Mouse (Mus musculus): ENCODE measurements around the gene Cpm. TPM values are rescaled to one million over a fixed set of nuclear protein-coding genes. Genes with fewer than 3 reads are reported as not detected.

The Cpm gene
- total RNA-seq, 4 experiments from 2014 or later = 1.3 to 2.2 (median 1.5) TPM

DNA sequence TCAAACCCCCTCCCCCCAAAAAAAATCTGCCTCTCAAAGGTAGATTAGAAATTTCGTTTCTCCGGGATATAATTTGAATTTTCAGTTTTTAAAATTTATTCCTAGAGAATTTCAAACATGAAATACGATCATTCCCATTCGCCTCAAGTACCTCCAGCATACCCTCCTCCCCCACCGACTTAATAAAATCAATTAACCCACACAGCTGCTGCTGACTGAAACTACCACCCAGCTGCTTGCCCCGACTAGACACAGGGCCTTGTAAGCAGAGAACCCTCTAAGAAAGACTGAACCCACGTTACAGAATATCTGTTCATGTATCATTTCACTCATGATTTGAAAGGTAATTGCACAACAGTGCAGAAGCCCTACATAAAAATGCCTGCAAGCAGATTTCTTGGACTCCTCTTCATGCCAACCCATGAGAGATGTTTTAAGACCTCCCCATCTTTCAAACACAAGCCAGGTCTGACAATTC lies 16.2 kb downstream of the Cpm start:
- DNase-seq (ENCODE audit: low spot score in 2 of 2) = no peak

DNA sequence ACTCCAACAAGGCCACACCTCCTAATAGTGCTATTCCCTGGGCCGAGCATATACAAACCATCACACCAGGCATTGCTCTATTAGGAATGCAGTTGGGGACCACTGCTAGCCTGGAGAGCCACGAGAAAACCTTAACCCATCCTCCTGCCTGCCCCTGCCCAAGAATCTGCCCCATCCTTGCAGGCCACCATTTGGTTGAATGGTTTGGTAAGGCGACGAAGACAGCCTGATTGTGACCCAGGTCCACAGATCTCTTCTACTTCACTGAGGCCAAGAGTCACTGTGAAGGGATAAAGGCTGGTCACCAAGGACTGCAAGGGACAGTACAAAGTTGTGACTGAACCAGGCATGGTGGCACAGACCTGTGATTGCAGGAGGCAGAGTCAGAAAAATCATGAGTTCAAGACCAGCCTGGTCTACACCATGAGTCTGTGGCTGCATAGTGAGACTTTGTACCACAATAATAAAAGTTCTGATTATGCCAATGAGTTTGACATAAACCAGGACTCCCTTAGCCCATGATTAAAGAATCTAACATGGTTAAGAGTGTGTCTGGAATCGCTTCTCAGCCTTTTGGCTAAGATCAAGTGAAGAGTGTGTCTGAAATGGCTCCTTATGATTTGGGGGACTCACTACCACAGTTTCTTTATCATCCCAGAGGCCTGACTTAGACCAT lies 17.3 kb downstream of the Cpm start:
- DNase-seq (ENCODE audit: low spot score in 2 of 2) = no peak

- DNase-seq (ENCODE audit: low spot score in 2 of 2) = no peak
These were observed 17.8 kb downstream of the Cpm start for GRCm38 (mm10) chr10:117647158-117647505.

GRCm38 (mm10) chr10:117647964-117648472 lies 18.7 kb downstream of the Cpm start:
- no peak for DNase-seq (ENCODE audit: low spot score in 2 of 2)

- no peak for DNase-seq (ENCODE audit: low spot score in 2 of 2)
These were observed 19.3 kb downstream of the Cpm start for GRCm38 (mm10) chr10:117648643-117649042.

GRCm38 (mm10) chr10:117649292-117650041 lies 20.2 kb downstream of the Cpm start:
- DNase-seq (ENCODE audit: low spot score in 2 of 2) = no peak

GRCm38 (mm10) chr10:117650042-117650655 lies 20.8 kb downstream of the Cpm start:
- DNase-seq (ENCODE audit: low spot score in 2 of 2) = no peak

DNA sequence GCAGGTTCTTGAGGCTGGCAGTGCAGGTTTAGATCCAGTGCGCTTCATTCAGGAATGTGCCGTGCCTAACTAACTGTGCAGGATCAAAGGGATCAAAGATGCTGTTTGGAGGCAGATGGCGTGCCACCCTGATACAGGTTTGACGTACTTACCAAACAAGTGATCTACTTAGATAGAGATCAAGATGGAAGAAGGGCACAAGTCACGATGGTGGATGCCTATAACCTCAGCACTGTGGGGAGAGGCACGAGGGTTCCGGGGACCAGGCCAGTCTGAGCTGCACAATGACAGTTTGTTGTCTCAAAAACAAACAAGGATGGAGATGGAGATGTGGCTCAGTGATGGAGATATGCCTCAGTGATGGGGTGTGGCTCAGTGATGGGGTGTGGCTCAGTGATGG lies 21.4 kb downstream of the Cpm start:
- no peak for DNase-seq (ENCODE audit: low spot score in 2 of 2)

- DNase-seq (ENCODE audit: low spot score in 2 of 2) = no peak
These were observed 22.5 kb downstream of the Cpm start for GRCm38 (mm10) chr10:117651587-117652377.

GRCm38 (mm10) chr10:117652378-117652774 lies 23.1 kb downstream of the Cpm start:
- no peak for DNase-seq (ENCODE audit: low spot score in 2 of 2)

DNA sequence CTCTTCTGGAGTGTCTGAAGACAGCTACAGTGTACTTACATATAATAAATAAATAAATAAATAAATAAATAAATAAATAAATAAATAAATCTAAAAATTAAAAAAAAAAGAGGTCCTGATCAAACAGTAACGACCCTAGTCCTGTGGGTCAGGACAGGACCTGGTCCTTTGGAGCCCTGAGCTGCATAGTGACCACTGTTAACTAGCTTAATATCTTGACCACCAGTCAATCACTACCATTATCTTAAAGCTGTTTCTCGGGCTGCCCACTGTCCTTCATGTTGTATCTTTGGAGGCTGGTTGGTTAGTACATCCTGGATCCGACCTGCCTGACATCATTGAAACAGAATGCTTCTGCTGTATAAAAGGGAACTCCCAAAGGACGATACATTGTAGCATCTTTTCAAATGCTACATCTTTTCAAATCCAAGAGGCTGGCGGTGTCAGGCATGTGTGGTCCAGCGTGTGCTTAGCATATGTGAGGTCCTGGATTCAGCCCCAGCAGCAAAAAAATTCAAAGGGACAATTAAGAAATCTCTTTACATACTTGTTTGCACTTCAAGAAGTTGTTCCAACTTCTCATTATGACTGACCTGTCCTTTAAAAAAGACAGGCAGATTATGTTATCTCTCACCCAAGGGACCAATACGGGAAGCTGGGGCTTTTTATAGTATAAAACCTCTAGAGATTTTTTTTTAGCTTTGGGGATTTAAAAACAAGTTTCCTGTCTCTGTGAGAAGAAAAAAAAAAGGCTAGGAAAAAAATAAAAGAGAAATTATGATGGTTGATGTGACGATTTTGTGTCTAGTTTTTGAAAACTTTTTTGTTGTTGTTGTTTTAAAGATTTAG lies 23.9 kb downstream of the Cpm start:
- DNase-seq (ENCODE audit: low spot score in 2 of 2) = no peak

DNA sequence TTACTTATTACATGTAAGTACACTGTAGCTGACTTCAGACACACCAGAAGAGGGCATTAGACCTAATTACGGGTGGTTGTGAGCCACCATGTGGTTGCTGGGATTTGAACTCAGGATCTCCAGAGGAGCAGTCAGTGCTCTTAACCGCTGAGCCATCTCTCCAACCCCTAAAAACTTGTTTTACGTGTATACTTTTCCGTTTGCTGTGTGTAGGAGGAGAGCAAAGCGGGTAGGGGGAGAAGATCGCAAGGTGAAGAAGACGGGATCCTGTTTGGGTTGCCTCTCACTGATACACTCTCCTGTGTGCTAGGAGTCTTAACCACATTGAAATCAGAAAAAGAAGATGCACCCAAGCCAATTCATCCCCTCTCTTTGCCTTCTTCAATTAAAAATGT lies 24.5 kb downstream of the Cpm start:
- DNase-seq (ENCODE audit: low spot score in 2 of 2) = no peak

DNA sequence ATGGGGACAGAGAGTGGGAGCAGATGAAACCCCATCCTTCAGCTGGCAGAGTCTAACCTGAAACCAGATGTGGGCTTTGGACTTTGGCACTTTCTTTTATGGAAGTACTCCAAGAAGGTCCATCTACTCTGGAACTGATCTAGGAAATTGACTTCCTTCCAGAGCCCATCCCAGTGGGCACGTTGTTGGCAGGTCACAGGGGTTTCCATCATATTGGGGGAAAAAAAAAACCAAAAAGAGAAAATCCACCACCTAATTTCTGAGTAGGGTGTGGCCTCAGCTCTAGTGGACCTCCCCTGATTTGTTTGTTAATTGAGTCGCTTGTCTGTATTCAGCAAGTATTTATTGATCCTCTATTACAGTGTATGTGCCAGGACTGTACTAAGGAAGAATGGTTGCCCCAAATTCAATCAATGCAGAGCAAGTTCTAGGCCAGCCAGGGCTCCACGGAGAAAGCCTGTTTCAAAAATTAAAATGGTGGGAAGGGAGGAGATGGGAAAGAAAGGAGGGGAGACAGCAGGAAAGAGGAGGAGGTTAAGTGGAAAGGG lies 25.4 kb downstream of the Cpm start:
- DNase-seq (ENCODE audit: low spot score in 2 of 2) = no peak

DNA sequence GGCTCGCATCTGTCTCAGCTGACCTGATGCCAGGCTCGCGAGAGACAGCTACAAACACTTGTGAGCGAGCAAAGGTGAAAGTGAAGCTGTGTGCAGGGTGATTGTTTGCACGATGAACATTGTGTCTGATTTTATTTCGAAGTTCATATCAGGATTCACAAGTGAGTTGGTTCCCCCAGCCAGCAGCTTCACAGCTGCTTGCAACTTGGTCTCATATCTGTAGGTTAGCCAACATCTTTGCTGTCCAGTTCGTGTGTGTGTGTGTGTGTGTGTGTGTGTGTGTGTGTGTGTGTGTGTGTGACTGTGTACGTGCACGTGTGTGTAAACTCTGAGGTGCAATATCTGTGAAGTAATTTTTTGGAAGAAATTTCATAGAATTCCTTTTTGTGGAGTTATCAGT lies 26.2 kb downstream of the Cpm start:
- DNase-seq (ENCODE audit: low spot score in 2 of 2) = no peak

DNA sequence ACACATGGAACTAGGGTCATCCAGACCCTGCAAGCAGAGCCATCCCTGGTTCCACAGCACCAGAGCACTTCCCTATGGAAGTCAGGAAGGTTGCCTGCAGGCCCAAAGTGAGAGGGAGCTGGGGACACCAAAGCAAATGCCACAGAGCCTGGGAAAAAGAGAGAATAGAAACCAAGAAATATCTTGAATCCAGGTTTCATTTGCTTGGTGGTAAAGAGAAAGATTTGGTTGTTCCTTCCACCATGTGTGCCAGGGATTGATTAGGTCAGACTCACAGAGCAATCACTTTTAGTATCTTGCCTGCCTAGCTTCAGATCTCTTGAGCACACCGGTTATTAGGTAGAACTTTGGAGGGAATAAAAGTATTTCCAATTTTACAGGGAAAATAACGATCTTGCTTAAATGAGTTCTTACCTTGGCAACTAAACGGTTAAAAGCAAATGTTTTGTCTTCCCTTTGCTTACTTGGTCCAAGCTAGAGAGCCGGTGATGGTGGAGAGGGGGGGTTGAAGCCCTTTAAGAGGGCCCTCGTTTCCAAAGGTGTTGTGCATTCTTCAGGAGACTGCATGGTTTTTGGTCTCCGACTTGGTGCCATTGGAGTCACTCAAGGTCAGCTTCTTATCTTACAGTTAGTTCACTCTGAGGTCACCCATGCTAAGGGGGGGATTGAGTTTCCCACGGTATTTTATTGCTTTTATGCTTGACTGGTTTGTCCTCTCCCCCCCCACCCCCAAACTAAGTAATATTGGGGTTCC lies 26.8 kb downstream of the Cpm start:
- DNase-seq (ENCODE audit: low spot score in 2 of 2) = no peak

GRCm38 (mm10) chr10:117656662-117656962 lies 27.3 kb downstream of the Cpm start:
- DNase-seq (ENCODE audit: low spot score in 2 of 2) = no peak

GRCm38 (mm10) chr10:117656985-117657658 lies 27.8 kb downstream of the Cpm start:
- no peak for DNase-seq (ENCODE audit: low spot score in 2 of 2)

DNA sequence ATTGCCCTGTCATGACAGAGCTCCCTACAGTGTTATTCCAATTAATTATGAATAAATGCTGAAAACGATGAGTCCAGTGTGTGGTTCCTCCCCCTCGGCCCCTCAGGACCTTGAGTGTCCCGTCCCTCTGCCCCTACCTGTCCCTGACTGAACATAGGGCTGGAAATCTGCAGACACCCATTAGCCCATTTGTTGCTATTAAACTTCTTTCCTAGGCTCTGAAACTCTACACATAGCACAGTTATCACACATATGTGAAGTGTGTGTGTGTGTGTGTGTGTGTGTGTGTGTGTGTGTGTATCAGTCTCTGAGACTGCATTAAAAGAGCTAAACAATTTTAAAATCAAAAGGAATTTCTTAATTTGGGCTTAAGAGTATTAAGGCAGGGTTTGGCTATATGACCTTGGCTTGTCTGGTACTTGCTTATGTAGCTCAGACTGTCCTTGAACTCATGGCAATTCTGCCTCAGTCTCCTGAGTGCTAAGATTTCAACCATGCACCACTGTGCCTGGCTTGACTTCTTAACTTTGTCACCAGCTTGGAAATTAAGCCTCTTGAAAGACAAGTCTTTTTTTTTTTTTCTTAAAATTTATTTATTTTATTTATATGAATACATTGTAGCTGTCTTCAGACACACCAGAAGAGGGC lies 28.5 kb downstream of the Cpm start:
- DNase-seq (ENCODE audit: low spot score in 2 of 2) = no peak
